Mouse (Mus musculus) spleen, postnatal 36 days (tissue): Measurements from ENCODE around the gene Anapc2.

Source experiments
- DNase-seq, 2 experiments: peaks; one replicate each; pipeline ENCODE4 v3.0.0; 2022; ENCODE audit warnings: low spot score in 2 of 2, mixed read lengths in 1 of 2

Gene Anapc2

DNA sequence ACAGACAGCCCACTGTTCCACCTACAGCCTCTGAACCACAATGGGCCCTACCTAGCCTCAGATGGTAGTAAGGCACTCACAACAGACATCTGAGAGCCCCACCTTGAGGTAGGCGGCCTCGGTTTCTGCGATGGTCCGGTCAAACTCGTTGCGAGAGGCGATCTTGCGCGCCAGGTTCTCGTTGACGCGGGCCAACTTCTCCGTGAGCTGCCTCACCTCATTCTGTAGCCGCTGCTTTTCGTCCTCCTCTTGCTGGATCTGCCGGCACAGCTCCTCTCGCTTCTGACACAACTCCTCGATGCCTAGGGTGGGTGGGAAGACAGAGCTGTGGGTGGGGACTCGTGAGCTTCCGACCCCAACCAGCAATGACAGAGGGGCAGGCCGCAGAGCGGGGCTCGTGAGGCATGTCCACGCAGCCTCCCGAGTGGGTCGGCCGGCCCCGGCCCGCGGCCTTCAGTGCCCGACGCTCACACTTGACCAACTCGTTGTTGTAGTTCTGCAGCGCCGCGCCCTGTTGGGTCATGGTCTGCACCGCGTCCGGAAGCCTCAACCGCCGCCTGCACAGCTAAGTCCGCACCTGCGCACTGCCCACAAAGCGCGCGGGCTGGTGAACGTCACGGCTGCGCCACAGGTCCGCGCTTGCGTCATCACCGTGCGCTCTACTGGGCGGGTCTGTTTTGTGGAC lies at the start of gene Anapc2, which contains the start of gene Ssna1:
Gene Anapc2 (plus strand): TSS at position 652 of the 685 bp plus-strand sequence.
Gene Ssna1 (minus strand): TSS at position 612 of the 685 bp plus-strand sequence.
- DNase-seq, result peak; percentile 96 to 98

DNA sequence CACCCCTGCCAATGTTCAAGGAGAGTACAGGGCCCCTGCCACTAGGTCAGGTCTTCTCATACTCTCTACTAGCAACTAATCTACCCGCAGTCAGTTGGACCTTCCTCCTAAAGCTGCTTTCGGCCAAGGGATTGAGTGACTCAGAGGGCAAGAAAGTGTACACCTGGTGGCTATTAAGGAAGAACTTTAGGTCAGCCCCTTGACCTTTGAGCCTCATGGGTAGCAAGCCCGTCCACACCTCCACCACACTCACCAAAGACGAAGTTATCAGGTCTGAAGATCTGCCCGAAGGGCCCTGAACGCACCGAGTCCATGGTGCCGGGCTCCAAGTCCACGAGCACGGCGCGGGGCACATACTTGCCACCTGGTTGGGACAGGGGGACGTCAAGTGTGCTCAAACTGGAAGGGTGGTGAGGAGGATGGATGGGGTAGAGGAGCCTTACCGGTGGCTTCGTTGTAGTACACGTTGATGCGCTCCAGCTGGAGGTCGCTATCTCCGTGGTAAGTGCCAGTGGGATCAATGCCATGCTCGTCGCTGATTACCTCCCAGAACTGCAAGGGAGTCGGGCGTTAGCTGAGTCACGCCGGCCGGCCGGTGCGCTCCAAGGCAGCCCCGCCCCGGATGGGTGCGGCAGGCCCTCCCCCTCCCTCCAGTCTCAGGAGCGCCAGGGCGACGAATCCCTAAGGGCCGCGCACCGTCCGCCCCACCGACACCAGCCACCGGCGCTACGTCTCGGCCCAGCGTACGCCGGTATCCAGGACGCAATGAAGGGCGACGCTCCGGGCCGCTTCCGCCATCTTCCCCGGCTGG lies 48.4 kb upstream of the Anapc2 start:
- DNase-seq, result peak; percentile 89 to 90

DNA sequence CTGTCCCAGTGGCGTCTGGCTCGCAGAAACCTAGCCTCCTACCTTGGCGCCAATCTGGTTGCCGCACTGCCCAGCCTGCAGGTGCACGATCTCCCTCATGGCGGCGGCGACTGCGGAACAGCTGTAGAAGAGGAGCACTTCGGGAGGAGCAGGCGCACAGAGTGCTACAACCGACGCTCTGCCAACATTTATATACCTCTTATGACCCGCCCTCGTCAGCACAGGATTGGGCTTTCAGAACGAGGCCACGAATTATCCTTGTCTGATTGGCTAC lies 47.8 kb upstream of the Anapc2 start, which contains the start of gene Tubb4b:
Gene Tubb4b (minus strand): TSS at position 211 of the 274 bp plus-strand sequence.
- DNase-seq, result no peak

DNA sequence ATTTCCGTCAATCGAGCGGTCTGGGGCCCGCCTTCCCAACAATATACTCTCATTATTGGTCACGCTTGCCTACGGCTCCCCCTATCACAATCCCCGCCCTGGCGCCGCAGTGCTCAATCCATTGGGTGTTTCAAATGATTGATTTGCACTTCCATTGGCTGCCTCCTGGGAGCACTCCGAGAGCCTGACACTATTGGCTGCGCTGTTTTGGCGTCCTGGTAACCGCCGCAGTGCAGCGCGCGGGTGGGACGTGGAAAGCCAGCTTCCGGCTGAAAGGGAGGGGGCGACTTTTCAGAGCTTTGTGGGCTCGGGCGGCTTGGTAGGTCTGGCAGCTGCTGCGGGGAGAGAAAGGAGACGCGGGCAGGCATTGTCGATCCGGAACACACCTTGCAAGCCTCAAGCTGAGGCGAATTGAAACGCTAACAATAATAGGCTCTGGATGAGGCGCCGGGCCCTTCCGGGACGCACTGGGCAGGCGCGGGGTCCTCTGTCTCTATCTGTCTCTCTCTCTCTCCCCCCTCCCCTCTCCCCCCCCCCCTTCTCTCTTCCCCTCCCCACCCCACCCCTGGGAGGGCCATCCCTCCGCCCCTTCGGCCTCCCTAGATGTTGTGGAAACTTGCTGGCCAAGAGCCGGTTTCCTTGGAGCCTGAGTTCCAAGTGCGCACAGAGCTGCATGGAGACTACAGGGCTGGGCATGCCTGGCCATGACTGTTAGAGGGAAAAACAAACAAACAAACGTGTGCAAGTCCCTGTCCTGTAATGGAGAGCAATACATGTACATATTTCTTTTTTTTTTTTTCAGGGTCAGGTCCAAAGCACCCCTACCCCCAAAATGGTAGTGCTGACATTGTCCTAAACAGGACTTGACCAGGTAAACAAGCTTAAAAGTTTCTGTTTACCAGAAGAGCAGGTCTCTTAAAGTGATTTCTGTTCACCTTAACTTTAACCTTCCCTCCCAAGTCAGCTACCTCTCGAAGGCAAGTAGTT lies 47.2 kb upstream of the Anapc2 start:
- peak; percentile 99 to 100 for DNase-seq

DNA sequence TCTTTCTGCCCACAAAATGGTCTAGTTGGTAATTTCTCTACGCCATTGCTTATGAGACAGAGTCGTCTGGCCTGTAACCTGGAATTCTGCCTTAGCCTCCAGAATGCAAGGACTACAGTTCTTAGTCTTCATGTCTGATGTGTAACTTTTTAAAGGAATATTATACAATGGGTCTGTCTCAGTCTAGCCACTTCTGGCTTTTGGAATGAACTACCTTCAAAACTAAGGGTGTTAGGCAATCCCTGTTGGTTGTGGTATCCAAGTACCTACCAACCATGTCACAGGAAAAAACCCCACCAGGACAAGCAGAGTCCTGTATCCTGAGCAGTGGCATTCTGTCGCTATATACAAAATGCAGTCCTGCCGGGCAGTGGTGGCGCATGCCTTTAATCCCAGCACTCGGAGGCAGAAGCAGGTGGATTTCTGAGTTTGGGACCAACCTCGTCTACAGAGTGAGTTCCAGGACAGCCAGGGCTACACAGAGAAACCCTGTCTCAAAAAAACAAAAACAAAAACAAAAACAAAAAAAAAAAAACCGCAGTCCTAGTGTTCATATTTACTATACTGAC lies 46.4 kb upstream of the Anapc2 start:
- no peak for DNase-seq

DNA sequence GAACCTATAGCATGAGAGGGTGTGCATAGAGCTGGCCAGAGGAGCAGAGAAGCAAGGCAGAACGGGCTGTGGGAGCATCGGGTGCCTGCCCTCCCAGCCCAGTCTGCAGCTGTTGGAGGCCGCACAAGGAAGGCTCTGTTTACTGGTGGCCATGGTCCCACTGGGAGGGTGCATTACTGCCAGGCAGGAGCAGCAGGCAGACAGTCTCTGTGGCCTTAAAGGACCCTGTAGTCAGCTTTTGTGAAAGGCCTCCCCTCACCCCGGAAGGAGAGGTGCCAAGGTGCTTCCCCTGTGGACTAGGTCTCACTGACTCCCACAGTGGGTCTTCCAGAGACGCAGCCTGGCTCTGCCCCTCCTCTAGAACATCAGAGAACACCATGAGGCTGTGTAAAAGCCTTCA lies 45.4 kb upstream of the Anapc2 start:
- no peak for DNase-seq

DNA sequence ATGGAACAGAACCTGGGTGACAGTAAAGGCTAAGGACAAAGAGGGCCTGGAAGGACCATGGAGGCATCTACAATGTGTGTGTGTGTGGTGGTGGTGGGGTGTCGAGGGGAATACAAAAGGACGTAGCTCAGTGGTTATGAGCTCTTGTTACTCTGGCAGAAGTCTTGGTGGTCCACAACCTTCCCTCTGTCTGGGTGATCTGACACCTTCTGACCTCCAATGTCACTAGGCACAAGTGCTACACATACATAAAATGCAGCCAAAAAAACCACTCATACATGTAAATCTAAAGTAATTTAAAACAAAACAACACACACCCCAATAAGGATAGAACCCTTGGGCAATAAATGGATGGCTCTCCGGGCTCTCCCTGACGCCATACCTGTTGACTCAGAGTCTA lies 44.9 kb upstream of the Anapc2 start:
- no peak for DNase-seq

DNA sequence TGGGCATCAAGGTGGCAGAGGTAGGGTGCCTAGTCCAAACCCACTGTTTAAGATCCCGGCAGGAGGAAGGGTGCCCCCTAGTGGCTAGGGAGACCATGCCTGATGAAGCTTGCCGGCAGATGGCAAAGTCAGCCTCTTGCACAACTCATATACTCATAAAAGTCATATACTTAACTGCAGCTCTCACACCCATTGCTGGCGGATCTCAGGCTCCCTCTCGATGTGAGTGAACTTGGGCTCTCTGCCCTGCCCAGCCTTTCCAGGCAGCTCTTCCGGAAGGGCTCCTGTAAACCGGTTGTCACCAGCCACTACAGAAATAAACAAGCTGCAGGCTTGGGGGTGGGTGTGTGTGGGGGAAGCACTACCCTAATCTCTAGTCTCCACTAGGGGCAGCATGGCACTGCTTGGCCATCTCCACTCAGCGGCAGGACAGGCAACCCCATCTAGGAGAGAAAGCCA lies 43.8 kb upstream of the Anapc2 start:
- DNase-seq, result peak; percentile 85 to 88

DNA sequence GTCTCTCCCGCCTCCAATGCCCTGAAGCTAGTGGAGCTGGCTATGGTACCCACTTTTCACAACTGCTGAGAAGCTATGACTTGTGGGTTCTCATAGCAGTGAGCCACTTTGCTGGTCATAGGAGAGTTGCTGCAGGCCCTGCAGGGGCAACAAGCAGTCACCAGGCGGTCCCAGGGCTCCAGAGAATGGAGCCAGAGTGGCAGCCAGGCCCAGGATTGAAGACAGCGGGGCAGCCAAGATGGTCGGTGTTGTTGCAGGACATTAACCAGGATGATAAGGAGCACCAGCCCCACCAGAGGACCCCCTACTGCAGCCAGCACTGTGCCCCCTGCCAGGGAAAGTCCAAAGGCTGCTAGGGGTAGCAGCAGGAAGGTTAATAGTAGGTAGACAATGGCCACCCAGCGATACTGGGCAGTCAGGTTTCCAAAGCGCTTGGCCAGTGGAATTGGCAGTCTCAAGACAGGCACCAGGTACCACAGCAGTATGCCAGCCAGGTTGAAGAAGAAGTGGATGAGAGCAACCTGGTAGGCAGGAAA lies 43.2 kb upstream of the Anapc2 start:
- DNase-seq, result no peak

DNA sequence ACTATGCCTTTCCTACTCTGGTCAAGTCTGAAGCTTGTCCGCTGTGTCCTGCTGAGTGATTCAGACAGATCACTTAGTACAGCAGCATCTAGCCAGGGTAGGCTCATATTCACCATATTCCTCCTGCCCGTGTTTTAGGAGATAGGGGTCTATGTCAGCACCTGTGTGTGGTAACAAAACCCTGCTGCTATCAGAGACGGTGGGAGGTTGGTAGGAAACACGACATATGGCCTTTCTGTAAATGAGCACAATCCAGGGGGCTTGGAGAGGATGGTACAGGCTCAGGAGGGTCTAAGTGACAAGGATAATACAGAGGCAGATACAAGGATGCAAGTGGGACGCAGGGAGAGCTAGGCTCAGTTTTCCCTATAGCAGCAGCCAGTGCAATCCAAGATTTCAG lies 42.7 kb upstream of the Anapc2 start:
- DNase-seq, result no peak

DNA sequence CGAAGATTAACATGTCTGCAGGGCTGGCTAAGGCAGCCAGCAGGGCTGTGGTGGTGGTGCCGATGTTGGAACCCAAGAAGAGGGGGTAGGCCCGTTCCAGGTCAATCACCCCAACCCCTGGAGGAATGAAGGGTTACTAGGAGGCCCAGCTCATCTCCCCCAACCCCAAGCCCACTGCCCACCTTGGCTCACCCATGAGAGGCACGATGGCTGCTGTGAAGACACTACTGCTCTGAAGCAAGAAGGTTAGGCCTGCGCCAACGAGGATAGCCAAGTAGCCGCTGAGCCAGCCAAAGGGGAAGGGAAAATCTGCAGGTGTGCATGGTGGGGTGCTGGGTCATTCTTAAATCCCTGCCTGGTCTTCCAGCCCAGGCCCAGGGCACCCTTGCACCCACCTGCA lies 41.7 kb upstream of the Anapc2 start:
- no peak for DNase-seq

DNA sequence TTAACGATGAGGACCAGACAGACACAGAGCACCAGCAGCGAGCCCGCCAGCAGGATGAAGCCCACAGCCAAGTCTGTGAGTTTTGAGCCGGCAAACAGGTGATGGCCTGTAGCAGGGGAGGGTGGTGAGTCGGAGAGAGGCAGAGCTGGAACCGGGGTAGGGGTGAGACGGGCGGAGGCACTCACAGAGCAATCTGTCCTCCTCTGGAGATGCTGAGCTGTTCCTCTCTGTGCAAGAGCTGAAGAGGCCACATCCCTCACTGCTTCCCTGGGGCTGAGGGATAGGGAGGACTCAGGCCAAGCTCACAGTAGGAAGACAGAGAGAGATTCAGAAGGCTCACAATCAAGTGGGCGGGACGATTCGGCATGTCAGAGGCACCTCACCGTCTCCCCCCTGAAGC lies 41.2 kb upstream of the Anapc2 start:
- no peak for DNase-seq

DNA sequence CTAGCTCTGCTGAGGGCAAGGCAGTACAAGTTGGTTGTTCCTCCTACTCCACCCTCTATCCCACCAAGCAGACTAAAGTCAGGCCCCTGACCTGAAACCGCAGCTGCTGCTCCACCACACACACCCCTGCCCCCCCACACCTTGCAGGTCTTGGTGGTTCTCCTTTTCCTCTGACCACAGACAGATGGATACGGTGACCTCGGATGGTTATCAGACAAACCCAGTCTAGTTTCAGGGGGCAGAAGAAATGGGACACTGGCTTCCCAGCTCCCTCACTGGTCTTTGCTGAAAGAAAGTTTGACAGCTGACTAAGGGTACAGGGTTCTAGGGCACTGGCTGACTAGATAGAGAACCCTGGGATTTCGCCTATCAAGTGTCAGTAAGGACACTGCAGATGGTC lies 38.9 kb upstream of the Anapc2 start:
- DNase-seq, result no peak

DNA sequence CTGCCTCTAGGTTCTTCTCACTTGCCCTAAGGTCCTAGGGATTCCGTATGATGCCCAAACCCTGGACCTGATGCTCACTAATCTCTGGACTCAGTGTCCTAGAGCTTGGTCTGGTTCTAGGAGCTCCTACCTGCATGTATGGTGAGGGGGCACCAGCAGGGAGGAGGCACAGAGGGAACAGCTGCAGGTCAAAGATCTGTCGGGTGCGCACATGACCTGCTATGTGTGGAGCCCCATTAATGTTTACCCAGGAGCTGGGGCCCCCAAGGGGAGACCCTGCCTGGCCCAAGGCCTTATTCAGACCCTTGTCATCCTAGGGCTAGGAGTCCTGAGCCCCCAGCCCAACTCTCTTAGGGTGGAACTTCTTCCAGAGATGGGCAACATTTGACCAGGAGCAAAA lies 38.2 kb upstream of the Anapc2 start, which contains the start of gene Slc34a3:
Gene Slc34a3 (minus strand): TSS at position 315 of the 400 bp plus-strand sequence.
- DNase-seq, result no peak

DNA sequence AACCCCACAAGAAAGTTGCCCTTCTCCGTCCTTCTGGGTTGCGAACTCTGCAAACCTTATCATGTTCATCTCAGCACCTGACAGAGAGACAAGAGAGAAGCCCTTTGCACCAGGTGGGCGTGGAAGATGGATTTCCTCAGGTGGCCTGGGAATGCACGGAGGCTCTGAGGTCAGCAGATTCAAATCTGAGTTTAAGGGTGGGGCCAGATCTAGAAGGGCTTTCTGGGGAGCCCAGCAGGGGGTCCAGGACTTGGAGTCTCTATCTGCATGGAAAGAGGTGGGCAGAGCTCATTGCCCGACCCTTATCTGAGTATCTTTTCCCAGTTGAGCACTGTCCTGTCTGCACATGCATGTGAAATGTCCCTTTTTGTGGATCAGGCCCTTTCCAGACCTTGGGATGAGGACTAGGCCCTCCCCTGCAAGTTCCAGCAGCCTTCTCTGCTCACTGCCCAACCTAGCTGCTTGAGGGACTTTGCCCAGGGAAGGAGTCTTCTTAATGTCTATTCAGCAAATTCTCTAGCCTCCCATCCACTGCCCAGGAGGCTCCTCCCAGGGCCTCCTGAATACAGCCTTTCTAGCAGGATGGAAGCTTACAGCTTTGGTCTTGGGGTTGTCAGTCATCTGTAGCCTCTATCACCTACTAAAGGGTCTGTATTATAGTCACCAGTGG lies 37.6 kb upstream of the Anapc2 start:
- DNase-seq, result no peak

DNA sequence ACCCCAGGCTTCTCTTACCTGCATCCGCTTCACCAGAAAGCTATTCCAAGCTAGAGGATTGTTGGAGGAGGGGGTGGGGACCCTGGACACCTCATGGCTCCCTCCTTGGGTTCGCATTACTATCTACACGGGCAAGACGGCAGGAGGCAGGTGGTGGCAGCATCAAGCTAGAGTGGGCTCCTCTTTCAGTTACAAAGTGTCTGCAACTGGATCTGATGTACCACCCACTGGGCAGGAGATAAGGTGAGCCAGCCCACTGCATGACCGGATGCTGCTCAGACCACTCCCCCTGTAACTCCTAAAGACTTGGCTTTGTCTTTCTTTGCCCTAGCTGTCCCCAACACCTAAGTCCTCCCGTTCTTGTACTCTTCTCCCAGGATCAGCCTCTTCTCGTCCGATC lies 35.7 kb upstream of the Anapc2 start, which contains the start of gene Rnf224:
Gene Rnf224 (minus strand): TSS at position 174 of the 400 bp plus-strand sequence.
- DNase-seq, result no peak

DNA sequence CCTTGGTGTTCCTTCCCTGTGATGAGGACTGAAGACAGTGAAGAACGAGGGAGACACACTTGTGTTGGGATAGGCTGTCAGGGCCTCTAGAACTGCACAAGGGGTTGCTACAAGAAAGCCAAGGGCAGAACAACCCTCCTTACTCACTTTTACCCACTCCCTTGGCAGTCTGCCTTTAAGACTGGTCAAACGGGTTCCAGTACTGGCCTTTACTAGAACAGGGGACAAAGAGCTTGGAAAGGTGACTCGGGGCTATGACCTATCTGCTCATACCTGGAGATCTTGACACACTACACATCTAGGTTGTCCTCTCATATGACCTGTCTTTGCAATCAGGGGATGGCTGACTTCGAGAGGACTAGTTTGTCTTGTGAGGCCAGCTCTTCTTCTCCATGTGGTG lies 34.8 kb upstream of the Anapc2 start:
- no peak for DNase-seq

DNA sequence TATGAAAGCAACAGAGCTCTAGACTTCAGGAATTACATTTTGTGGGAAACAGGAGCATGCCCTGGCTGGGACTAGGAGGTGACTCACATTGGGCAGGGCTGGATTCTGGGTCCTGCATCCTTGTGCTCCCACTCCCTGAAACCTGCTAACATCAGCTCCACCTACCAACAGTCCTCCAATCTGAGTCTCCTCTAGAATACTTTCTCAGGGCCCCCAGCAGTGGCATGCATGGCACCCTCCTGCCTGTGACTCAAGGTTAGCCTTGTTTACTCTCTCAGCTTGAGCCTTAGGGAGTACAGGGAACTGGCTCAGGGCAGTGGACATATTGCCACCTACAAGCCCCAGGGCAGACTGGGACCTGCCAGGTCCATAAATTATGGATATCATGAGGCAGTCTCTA lies 34.2 kb upstream of the Anapc2 start:
- DNase-seq, result no peak

DNA sequence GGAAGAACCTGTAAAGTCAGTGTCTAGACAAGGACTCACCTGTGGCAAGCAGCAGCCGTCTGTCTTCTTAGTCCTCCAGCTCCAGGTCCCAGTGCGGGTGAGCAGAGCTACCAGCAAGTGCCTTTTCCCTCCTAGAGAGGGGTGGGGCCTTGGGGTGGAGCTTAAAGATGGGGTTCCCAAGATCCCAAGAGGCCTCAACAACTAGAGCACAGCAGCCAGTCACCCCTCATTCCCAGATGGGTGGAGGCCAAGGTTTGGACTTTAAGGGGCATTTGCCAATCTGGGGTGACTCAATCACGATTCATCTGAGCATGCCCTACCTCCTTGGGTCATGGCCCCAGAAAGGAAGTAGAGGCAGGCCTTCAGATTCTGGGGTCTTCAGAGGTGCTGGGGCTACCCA lies 32.5 kb upstream of the Anapc2 start:
- no peak for DNase-seq

DNA sequence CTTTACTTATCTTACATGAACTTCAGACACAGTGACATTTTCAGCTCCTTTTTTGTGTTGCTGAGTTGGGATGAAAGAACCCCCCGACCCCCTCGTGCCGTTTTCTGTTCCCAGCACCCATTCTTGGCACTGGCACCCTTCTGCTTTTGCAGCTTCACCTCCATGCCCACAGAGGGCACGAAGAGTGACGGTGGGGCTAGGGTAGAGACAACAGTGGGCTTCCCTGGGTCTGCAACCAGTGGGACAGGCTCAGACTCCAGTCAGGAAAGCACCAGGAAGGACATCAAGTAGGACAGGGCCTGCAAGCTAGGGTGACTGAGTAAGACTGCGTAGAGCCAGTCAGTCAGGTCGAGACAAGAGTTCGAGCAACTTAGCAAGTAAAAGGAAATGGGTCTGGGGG lies 32.0 kb upstream of the Anapc2 start:
- no peak for DNase-seq
